Mouse (Mus musculus) intestine, embryonic 16.5 days (tissue): ENCODE results near the gene Rflna. TPM values are rescaled to one million over a fixed set of nuclear protein-coding genes. Genes with fewer than 3 reads are reported as not detected.

Source experiments
- ATAC-seq: fragments of 200-750 bp; cut with Nextera tagmentation; 2 replicates; pipeline ENCODE4 v1.8.0; 2017; ENCODE audit warnings: moderate TSS enrichment, moderate library complexity
- H3K27ac ChIP-seq: fragments of 300-500 bp; sonication (generic); 2 replicates; pipeline ENCODE4 v1.5.1; 2014; ENCODE audit warnings: mild to moderate bottlenecking, low read length
- H3K27me3 ChIP-seq: fragments of 300-500 bp; sonication (generic); replicated peaks from 2 replicates; pipeline ENCODE4 v1.6.1; 2014; ENCODE audit warnings: low read length, control low read depth, mixed read lengths; ENCODE audit not compliant: control insufficient read depth, insufficient read depth
- H3K36me3 ChIP-seq: fragments of 300-500 bp; sonication (generic); 2 replicates; pipeline ENCODE4 v1.6.1; 2014; ENCODE audit warnings: low read length, control low read depth; ENCODE audit not compliant: control insufficient read depth, insufficient read depth
- H3K4me1 ChIP-seq: fragments of 300-500 bp; sonication (generic); 2 replicates; pipeline ENCODE4 v1.6.1; 2014; ENCODE audit warnings: low read length, control low read depth, mixed read lengths; ENCODE audit not compliant: control insufficient read depth, insufficient read depth
- H3K4me2 ChIP-seq: fragments of 300-500 bp; sonication (generic); 2 replicates; pipeline ENCODE4 v1.6.1; 2014; ENCODE audit warnings: low read depth, low read length, control low read depth
- H3K4me3 ChIP-seq: fragments of 300-500 bp; sonication (generic); 2 replicates; pipeline ENCODE4 v1.5.1; 2014; ENCODE audit warnings: mild to moderate bottlenecking, low read length
- H3K9ac ChIP-seq: fragments of 300-500 bp; sonication (generic); 2 replicates; pipeline ENCODE4 v1.6.1; 2014; ENCODE audit warnings: low read depth, low read length
- H3K9me3 ChIP-seq: fragments of 300-500 bp; sonication (generic); 2 replicates; pipeline ENCODE4 v1.6.1; 2016; ENCODE audit warnings: low read length, control low read depth; ENCODE audit not compliant: control insufficient read depth
- WGBS: fragments of 180-500 bp; shearing (Covaris S2); extraction: QIAGEN DNeasy Blood & Tissue Kit; methylation state at CpG from one replicate; pipeline ENCODE4 v1.1.7; 2014; 5-methylcytosine and 5-hydroxymethylcytosine counted together
- polyA plus RNA-seq: library from polyadenylated mRNA; unstranded; fragments of >200 nt; fragmentation: Nextera tagmentation; extraction: Ambion mirVana; gene quantifications from 2 replicates; pipeline ENCODE4 v1.2.1, GENCODE M21; 2015

Gene Rflna
- polyA plus RNA-seq, 1 experiment from 2014 or later: 1.7 TPM

GRCm38 (mm10) chr5:125016421-125017242, 13.6 kb downstream of the Rflna start:
- Histone ChIP-seq H3K27ac (no peak overlapping the region), H3K9me3 (no peaks in the 10 kb centered on the region), H3K9ac (no peak overlapping the region), H3K4me2 (no peak overlapping the region), H3K36me3 (peaks cover 16% of the 10 kb centered on the region), H3K4me1 (no peaks in the 10 kb centered on the region), H3K27me3 (no peaks in the 10 kb centered on the region), H3K4me3 (no peak overlapping the region)
- no peak for ATAC-seq
- WGBS: 86% methylated on average over 17 of the region's 17 CpGs

GRCm38 (mm10) chr5:125017332-125017731, 14.3 kb downstream of the Rflna start:
- 73% methylated on average over 15 of the region's 15 CpGs for WGBS
- peaks cover 16% of the 10 kb centered on the region for H3K36me3 ChIP-seq
- H3K27me3 ChIP-seq: no peaks in the 10 kb centered on the region
- no peaks in the 10 kb centered on the region for H3K4me1 ChIP-seq
- no peak overlapping the region for H3K4me2 ChIP-seq
- no peak overlapping the region for H3K27ac ChIP-seq
- ATAC-seq: peak; percentile 19; the same call in 1 of the 2 replicates
- no peak overlapping the region for H3K9ac ChIP-seq
- no peaks in the 10 kb centered on the region for H3K9me3 ChIP-seq
- no peak overlapping the region for H3K4me3 ChIP-seq

- Histone ChIP-seq H3K27me3 (no peaks in the 10 kb centered on the region), H3K9me3 (no peaks in the 10 kb centered on the region), H3K36me3 (peaks cover 28% of the 10 kb centered on the region), H3K4me2 (no peak overlapping the region), H3K27ac (no peak overlapping the region), H3K9ac (no peak overlapping the region), H3K4me3 (no peak overlapping the region), H3K4me1 (no peaks in the 10 kb centered on the region)
- WGBS: 83% methylated on average over 5 of the region's 5 CpGs
- no peak for ATAC-seq
These were observed 16.1 kb downstream of the Rflna start for GRCm38 (mm10) chr5:125019099-125019498.

GRCm38 (mm10) chr5:125021298-125021697, 18.3 kb downstream of the Rflna start:
- no peak overlapping the region for H3K4me2 ChIP-seq
- 80% methylated on average over 11 of the region's 11 CpGs for WGBS
- H3K27ac ChIP-seq: no peak overlapping the region
- no peaks in the 10 kb centered on the region for H3K27me3 ChIP-seq
- H3K36me3 ChIP-seq: peaks cover 43% of the 10 kb centered on the region
- H3K9me3 ChIP-seq: no peaks in the 10 kb centered on the region
- ATAC-seq: no peak
- H3K9ac ChIP-seq: no peak overlapping the region
- no peak overlapping the region for H3K4me3 ChIP-seq
- no peaks in the 10 kb centered on the region for H3K4me1 ChIP-seq

DNA sequence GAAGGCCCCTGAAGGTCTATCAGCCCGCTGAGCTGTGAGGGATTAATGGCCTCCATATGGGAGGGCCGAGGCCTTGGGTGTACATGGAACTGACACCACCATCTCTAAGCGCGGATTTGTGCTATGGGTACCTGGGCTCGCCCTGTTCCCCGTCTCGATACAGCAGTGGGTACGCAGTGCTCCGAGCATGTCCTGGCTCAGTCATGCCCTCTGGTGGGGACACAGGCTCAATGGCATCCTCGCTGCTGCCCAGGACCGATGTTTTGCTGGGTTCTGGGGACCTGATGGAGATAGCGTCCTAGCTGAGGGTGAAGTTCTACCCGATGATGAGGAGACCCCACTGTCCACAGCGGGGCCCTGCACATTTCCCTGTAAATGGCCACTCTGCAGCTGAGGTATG, 21.0 kb downstream of the Rflna start:
- Histone ChIP-seq H3K27ac (no peak overlapping the region), H3K4me2 (no peak overlapping the region), H3K4me1 (no peaks in the 10 kb centered on the region), H3K27me3 (no peaks in the 10 kb centered on the region), H3K4me3 (no peak overlapping the region), H3K36me3 (peaks cover 45% of the 10 kb centered on the region), H3K9me3 (no peaks in the 10 kb centered on the region), H3K9ac (no peak overlapping the region)
- WGBS: 79% methylated on average over 14 of the region's 14 CpGs
- ATAC-seq: no peak

DNA sequence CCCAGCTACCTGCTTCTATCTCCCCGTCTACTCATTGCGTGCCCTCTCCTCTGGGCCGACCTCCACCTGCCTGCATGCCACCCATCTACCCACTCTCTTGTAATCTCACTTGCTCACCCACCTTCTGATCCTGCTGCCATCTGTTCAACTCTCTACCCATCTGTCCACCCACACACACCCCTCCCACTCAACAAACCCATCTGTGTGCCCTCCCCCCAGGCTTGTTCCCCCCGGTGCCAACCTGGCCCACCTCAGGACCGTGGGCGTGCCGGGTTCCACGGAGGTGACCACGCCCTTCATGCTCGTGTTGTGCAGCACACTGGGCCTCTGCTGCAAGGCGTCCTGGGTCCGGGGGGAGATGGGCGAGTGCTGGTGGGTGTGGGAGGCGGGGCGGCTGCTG, 25.4 kb downstream of the Rflna start:
- no peak overlapping the region for H3K27ac ChIP-seq
- ATAC-seq: no peak
- no peaks in the 10 kb centered on the region for H3K4me1 ChIP-seq
- 92% methylated on average over 15 of the region's 15 CpGs for WGBS
- H3K36me3 ChIP-seq: peaks cover 57% of the 10 kb centered on the region
- H3K4me2 ChIP-seq: no peak overlapping the region
- no peaks in the 10 kb centered on the region for H3K9me3 ChIP-seq
- H3K9ac ChIP-seq: no peak overlapping the region
- no peak overlapping the region for H3K4me3 ChIP-seq
- no peaks in the 10 kb centered on the region for H3K27me3 ChIP-seq

DNA sequence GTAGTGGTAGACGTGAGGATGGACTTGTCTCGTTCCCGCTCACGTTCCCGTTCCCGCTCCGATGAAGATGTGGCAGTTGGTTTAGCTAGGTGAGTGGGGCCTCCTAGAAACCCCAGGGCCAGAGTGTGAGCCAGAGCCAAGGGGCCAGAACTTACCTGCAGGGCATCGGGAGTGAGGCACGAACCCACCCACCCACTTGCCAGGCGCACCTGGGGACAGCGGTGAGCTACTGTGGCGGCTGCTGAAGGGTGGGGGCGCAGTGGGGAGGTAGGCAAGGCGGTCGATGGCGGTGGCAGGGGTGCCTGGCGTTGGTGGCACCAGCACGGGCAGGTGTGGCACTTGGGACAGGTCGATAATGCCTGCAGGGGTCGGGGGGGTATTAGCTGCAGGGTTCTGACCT, 25.9 kb downstream of the Rflna start:
- no peak overlapping the region for H3K4me3 ChIP-seq
- WGBS: 98% methylated on average over 20 of the region's 20 CpGs

GRCm38 (mm10) chr5:125036483-125036882, 33.5 kb downstream of the Rflna start:
- Histone ChIP-seq H3K27ac (no peak overlapping the region), H3K9ac (no peak overlapping the region), H3K4me2 (no peak overlapping the region), H3K36me3 (peaks cover 35% of the 10 kb centered on the region), H3K9me3 (no peaks in the 10 kb centered on the region), H3K27me3 (no peaks in the 10 kb centered on the region), H3K4me1 (no peaks in the 10 kb centered on the region), H3K4me3 (no peak overlapping the region)
- ATAC-seq: no peak
- WGBS: 85% methylated on average over 8 of the region's 8 CpGs

More for the DNA sequence above, 25.9 kb downstream of the Rflna start:
- Histone ChIP-seq H3K9ac (no peak overlapping the region), H3K4me1 (no peaks in the 10 kb centered on the region), H3K27ac (no peak overlapping the region), H3K9me3 (no peaks in the 10 kb centered on the region), H3K27me3 (no peaks in the 10 kb centered on the region), H3K36me3 (peaks cover 58% of the 10 kb centered on the region), H3K4me2 (no peak overlapping the region)
- no peak for ATAC-seq

DNA sequence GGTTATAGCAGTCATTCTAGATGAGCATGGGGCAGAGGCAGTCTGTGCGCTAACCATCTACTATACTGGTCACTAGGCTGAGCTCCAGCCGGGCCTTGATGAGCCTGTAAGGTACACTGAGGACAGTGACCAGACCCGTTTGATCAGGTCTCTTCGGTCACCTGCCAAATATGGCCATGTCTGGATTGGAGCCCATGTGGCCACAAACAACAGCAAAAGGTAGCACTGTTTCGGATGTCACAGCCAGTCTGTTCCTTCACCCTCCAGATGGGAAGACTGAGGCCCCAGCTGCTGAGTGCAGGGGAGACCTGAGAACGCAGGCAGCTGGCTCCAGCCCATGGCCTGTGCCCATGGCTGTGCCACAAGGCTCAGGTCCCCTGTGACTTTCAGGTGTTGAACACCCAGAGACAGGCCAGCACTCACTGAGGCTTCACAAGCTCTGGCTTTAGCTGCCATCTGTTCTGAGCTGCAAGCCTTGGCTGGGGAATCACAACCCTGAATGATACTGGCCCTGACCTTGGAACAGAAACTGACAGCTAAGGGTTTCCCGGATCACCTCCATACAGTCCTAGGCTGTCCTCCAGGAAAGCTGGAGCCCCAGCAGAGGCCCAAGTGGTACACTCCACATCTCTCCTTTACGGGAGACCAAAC, 36.5 kb downstream of the Rflna start:
- Histone ChIP-seq H3K27me3 (no peaks in the 10 kb centered on the region), H3K9ac (no peak overlapping the region), H3K9me3 (no peaks in the 10 kb centered on the region), H3K4me2 (no peak overlapping the region), H3K36me3 (peaks cover 13% of the 10 kb centered on the region), H3K4me1 (no peaks in the 10 kb centered on the region), H3K4me3 (no peak overlapping the region), H3K27ac (no peak overlapping the region)
- ATAC-seq: no peak
- WGBS: 89% methylated on average over 8 of the region's 8 CpGs
